Mouse (Mus musculus): ENCODE measurements around the gene Gm20390. TPM values are rescaled to one million over a fixed set of nuclear protein-coding genes. Genes with fewer than 3 reads are reported as not detected.

The Gm20390 gene
- 222 and 270 TPM in 2 replicates for polyA plus RNA-seq (2011; ENCODE audit: insufficient read length, low read depth, missing spikeins)

- peak; percentile 59; the same call in 1 of the 2 replicates for TF ChIP-seq CTCF (IDR thresholded peaks at IDR 0.05; ENCODE audit: borderline replicate concordance, insufficient read depth, low read length)
- peak; percentile 70; the same call in 1 of the 2 replicates for TF ChIP-seq POLR2A (IDR thresholded peaks at IDR 0.05; ENCODE audit: low read depth, low read length)
- Histone ChIP-seq H3K27ac (ENCODE audit: insufficient read depth, low read length) (peak within 1 kb of the TSS; percentile 22), H3K4me3 (ENCODE audit: insufficient read depth, low read length) (peak within 1 kb of the TSS; percentile 79), H3K4me1 (ENCODE audit: control insufficient read depth, insufficient read depth, low read length) (peaks cover 8% of the 10 kb centered on the region; the same call in 1 of the 2 replicates)
Observed at GRCm38 (mm10) chr11:93968005-93968847, at the start of gene Gm20390, which contains the start of gene Nme1. Gene Gm20390 (minus strand): TSS chr11:93968293. Gene Nme1 (minus strand): TSS chr11:93968521.

GRCm38 (mm10) chr11:94003346-94003745, 35.3 kb upstream of the Gm20390 start:
- H3K27ac ChIP-seq (ENCODE audit: insufficient read depth, low read length): no peak overlapping the region
- TF ChIP-seq POLR2A (IDR thresholded peaks at IDR 0.05; ENCODE audit: low read depth, low read length): no peak
- no peak for TF ChIP-seq CTCF (IDR thresholded peaks at IDR 0.05; ENCODE audit: borderline replicate concordance, insufficient read depth, low read length)
- peaks cover 2% of the 10 kb centered on the region for H3K4me1 ChIP-seq (ENCODE audit: control insufficient read depth, insufficient read depth, low read length)
- no peak overlapping the region for H3K4me3 ChIP-seq (ENCODE audit: insufficient read depth, low read length)

- peaks cover 9% of the 10 kb centered on the region for H3K4me1 ChIP-seq (ENCODE audit: control insufficient read depth, insufficient read depth, low read length)
- no peak overlapping the region for H3K27ac ChIP-seq (ENCODE audit: insufficient read depth, low read length)
- TF ChIP-seq POLR2A (IDR thresholded peaks at IDR 0.05; ENCODE audit: low read depth, low read length): no peak
- no peak for TF ChIP-seq CTCF (IDR thresholded peaks at IDR 0.05; ENCODE audit: borderline replicate concordance, insufficient read depth, low read length)
- H3K4me3 ChIP-seq (ENCODE audit: insufficient read depth, low read length): no peak overlapping the region
Observed at GRCm38 (mm10) chr11:93999276-93999675, 31.2 kb upstream of the Gm20390 start.

- H3K27ac ChIP-seq (ENCODE audit: insufficient read depth, low read length): no peak overlapping the region
- TF ChIP-seq POLR2A (IDR thresholded peaks at IDR 0.05; ENCODE audit: low read depth, low read length) (no peak), CTCF (IDR thresholded peaks at IDR 0.05; ENCODE audit: borderline replicate concordance, insufficient read depth, low read length) (no peak)
- peak overlapping the region; percentile 92 for H3K4me3 ChIP-seq (ENCODE audit: insufficient read depth, low read length)
- H3K4me1 ChIP-seq (ENCODE audit: control insufficient read depth, insufficient read depth, low read length): peaks cover 9% of the 10 kb centered on the region
Observed at GRCm38 (mm10) chr11:93997141-93997775, 29.2 kb upstream of the Gm20390 start.

GRCm38 (mm10) chr11:93996306-93997140, 28.4 kb upstream of the Gm20390 start:
- peak overlapping the region; percentile 92 for H3K4me3 ChIP-seq (ENCODE audit: insufficient read depth, low read length)
- TF ChIP-seq CTCF (IDR thresholded peaks at IDR 0.05; ENCODE audit: borderline replicate concordance, insufficient read depth, low read length): no peak
- no peak for TF ChIP-seq POLR2A (IDR thresholded peaks at IDR 0.05; ENCODE audit: low read depth, low read length)
- peak overlapping the region; percentile 73 for H3K27ac ChIP-seq (ENCODE audit: insufficient read depth, low read length)
- H3K4me1 ChIP-seq (ENCODE audit: control insufficient read depth, insufficient read depth, low read length): peaks cover 9% of the 10 kb centered on the region

GRCm38 (mm10) chr11:93995720-93996305, 27.7 kb upstream of the Gm20390 start, which contains the start of gene Spag9:
Gene Spag9 (plus strand): TSS chr11:93996091.
- TF ChIP-seq POLR2A (IDR thresholded peaks at IDR 0.05; ENCODE audit: low read depth, low read length) (peak; percentile 89), CTCF (IDR thresholded peaks at IDR 0.05; ENCODE audit: borderline replicate concordance, insufficient read depth, low read length) (no peak)
- H3K4me3 ChIP-seq (ENCODE audit: insufficient read depth, low read length): peak within 1 kb of the TSS; percentile 92
- peak within 1 kb of the TSS; percentile 99 for H3K27ac ChIP-seq (ENCODE audit: insufficient read depth, low read length)
- H3K4me1 ChIP-seq (ENCODE audit: control insufficient read depth, insufficient read depth, low read length): peaks cover 9% of the 10 kb centered on the region

- peaks cover 9% of the 10 kb centered on the region for H3K4me1 ChIP-seq (ENCODE audit: control insufficient read depth, insufficient read depth, low read length)
- H3K27ac ChIP-seq (ENCODE audit: insufficient read depth, low read length): peak overlapping the region; percentile 99
- TF ChIP-seq POLR2A (IDR thresholded peaks at IDR 0.05; ENCODE audit: low read depth, low read length) (peak; percentile 84), CTCF (IDR thresholded peaks at IDR 0.05; ENCODE audit: borderline replicate concordance, insufficient read depth, low read length) (no peak)
- peak overlapping the region; percentile 70 for H3K4me3 ChIP-seq (ENCODE audit: insufficient read depth, low read length)
Observed at GRCm38 (mm10) chr11:93995111-93995719, 27.1 kb upstream of the Gm20390 start.

- H3K4me3 ChIP-seq (ENCODE audit: insufficient read depth, low read length): 0 out of 2 replicates have a peak overlapping the region, but pooled peaks have one; percentile 1
- TF ChIP-seq POLR2A (IDR thresholded peaks at IDR 0.05; ENCODE audit: low read depth, low read length) (no peak), CTCF (IDR thresholded peaks at IDR 0.05; ENCODE audit: borderline replicate concordance, insufficient read depth, low read length) (no peak)
- peaks cover 9% of the 10 kb centered on the region for H3K4me1 ChIP-seq (ENCODE audit: control insufficient read depth, insufficient read depth, low read length)
- peak overlapping the region; percentile 92 for H3K27ac ChIP-seq (ENCODE audit: insufficient read depth, low read length)
Observed at GRCm38 (mm10) chr11:93994531-93994930, 26.4 kb upstream of the Gm20390 start.
